Mouse (Mus musculus) colon, adult 2 months (tissue): ENCODE results near the gene Dolk. TPM values are rescaled to one million over a fixed set of nuclear protein-coding genes. Genes with fewer than 3 reads are reported as not detected.

ENCODE experiments used
- polyA plus RNA-seq: library from polyadenylated mRNA; depleted of rRNA; stranded (reverse); fragments of >200 nt; gene quantifications from 2 replicates; pipeline ENCODE4 v1.2.3, GENCODE M21; 2012; rRNA removed

Dolk gene
- polyA plus RNA-seq = 15.6 and 20.9 TPM in 2 replicates

GRCm38 (mm10) chr2:30286192-30287026, at the start of gene Dolk, which contains the start of gene Nup188:
Gene Dolk (minus strand): TSS chr2:30286334.
Gene Nup188 (plus strand): TSS chr2:30286397.

GRCm38 (mm10) chr2:30280743-30281142, 5.4 kb downstream of the Dolk start, which contains the start of gene Gm28038:
Gene Gm28038 (plus strand): TSS chr2:30281043.

GRCm38 (mm10) chr2:30265767-30266253, 20.3 kb downstream of the Dolk start, which contains the start of gene Phyhd1:
Gene Phyhd1 (plus strand): TSS chr2:30266203.

DNA sequence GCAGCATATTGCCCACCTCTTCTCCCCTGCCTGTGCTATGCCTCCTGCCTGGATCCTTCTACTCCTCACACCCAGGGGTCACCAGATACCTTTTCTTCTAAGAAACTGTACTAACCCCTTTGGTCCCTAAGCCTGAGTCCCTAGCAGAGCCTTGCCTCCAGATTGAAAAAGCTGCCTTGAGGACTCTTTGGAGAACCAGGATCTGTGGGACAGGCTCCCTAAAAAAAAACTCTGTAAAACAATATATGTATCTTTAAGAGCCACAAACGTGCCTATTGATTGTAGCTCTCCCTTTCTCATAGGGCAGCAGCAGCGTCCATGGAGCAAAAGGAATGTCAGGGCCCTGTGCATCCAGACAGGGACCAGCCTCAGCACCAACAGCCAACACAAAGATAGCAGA, 45.9 kb downstream of the Dolk start, which contains the start of gene Gm28035:
Gene Gm28035 (plus strand): TSS at position 301 of the 400 bp plus-strand sequence.

DNA sequence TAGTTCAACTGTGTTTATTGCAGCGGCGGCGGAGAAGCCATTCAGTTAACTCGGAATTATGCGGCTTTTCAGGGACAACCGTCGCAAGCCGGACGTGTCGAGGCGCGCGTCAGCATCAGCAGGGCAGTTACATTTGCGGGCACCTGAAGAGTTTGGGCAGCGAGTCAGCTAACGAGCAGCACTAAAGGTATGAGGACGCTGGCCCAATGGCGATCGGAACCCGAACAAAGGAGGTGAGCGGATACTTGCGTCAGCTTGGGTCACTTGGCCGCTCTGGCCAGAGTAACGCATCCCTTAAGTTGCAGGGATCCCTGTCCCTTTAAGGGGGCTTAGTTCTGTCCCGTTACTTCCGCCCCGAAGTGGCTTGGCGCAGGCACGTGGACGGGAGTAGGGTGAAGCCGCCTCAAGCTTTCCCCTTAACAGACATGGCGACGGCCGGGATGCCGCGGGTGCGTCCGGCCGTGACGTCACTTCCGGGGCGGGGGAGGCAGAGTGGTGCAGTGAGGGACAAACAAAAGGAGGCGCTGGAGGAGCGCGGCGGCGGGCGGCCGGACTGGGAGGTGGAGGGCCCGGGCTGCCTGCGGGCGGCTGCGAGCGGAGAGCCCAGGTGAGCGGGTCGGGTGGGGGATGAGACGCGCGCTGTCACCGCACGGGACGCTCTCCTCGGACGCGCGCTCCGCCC, 48.8 kb downstream of the Dolk start, which contains the start of gene Lrrc8a:
Gene Lrrc8a (plus strand): TSS at position 517 of the 682 bp plus-strand sequence.

Other genes with a start within 250 kb of the Dolk start
- gene Wdr34, start 237.5 kb downstream of the Dolk start, polyA plus RNA-seq = 18.5 and 22.8 TPM in 2 replicates
- 46.7 and 50.3 TPM in 2 replicates for gene Set, start 229.0 kb downstream of the Dolk start, polyA plus RNA-seq
- 14.7 and 16.2 TPM in 2 replicates for gene Pkn3, start 208.7 kb downstream of the Dolk start, polyA plus RNA-seq
- 85.4 and 112 TPM in 2 replicates for gene Zdhhc12, start 192.7 kb downstream of the Dolk start, polyA plus RNA-seq
- gene Zer1, start 161.7 kb downstream of the Dolk start, polyA plus RNA-seq = 45.7 and 48.3 TPM in 2 replicates
- 75.8 and 91.2 TPM in 2 replicates for gene Tbc1d13, start 152.6 kb downstream of the Dolk start, polyA plus RNA-seq
- gene Endog, start 114.8 kb downstream of the Dolk start, polyA plus RNA-seq = 83.8 and 112 TPM in 2 replicates
- gene Spout1, start 107.9 kb downstream of the Dolk start, polyA plus RNA-seq = 25.0 and 27.7 TPM in 2 replicates
- 48.9 and 55.1 TPM in 2 replicates for gene Kyat1, start 80.5 kb downstream of the Dolk start, polyA plus RNA-seq
- 38.6 and 42.1 TPM in 2 replicates for gene Lrrc8a, start 48.6 kb downstream of the Dolk start, polyA plus RNA-seq
- gene Gm28035, start 45.8 kb downstream of the Dolk start, polyA plus RNA-seq = 11.1 and 11.5 TPM in 2 replicates
- 6.3 and 8.7 TPM in 2 replicates for gene Phyhd1, start 20.1 kb downstream of the Dolk start, polyA plus RNA-seq
- not detected in 2 replicates for gene Gm28038, start 5.3 kb downstream of the Dolk start, polyA plus RNA-seq
- 28.8 and 31.0 TPM in 2 replicates for gene Nup188, start 63 bp upstream of the Dolk start, polyA plus RNA-seq
- gene Sh3glb2, start 73.0 kb upstream of the Dolk start, polyA plus RNA-seq = 246 and 269 TPM in 2 replicates
- gene Miga2, start 77.9 kb upstream of the Dolk start, polyA plus RNA-seq = 34.0 and 36.3 TPM in 2 replicates
- gene Dolpp1, start 105.9 kb upstream of the Dolk start, polyA plus RNA-seq = 97.8 and 171 TPM in 2 replicates
- 87.6 and 104 TPM in 2 replicates for gene Crat, start 129.5 kb upstream of the Dolk start, polyA plus RNA-seq
- gene Ptpa, start 129.7 kb upstream of the Dolk start, polyA plus RNA-seq = 118 and 128 TPM in 2 replicates
- gene Ier5l, start 187.9 kb upstream of the Dolk start, polyA plus RNA-seq = 12.4 and 14.7 TPM in 2 replicates